Mouse (Mus musculus) bone marrow macrophage, adult 2 months (primary cell): Measurements from ENCODE around the gene Fam227a. TPM values are rescaled to one million over a fixed set of nuclear protein-coding genes. Genes with fewer than 3 reads are reported as not detected.
A peak's percentile ranks its signal among the peaks of the same experiment; 100 is the strongest.
"Not testable (repeated sequence)": the region's sequence is repeated elsewhere in the genome, so short reads cannot be mapped to it uniquely, and the experiment has no call there.

Experiments
- H3K27ac ChIP-seq: 2 replicates; pipeline ENCODE4 v1.5.1; 2012; ENCODE audit warnings: low read depth, low read length; ENCODE audit not compliant: insufficient read depth
- H3K4me1 ChIP-seq: 2 replicates; pipeline ENCODE4 v1.6.1; 2012; ENCODE audit warnings: low read length; ENCODE audit not compliant: control insufficient read depth, insufficient read depth
- H3K4me3 ChIP-seq: 2 replicates; pipeline ENCODE4 v1.5.1; 2012; ENCODE audit warnings: mild to moderate bottlenecking, low read length, moderate library complexity; ENCODE audit not compliant: insufficient read depth
- CTCF ChIP-seq: IDR thresholded peaks from 2 replicates; pipeline ENCODE4 v1.5.1; 2012; ENCODE audit warnings: low read depth, mild to moderate bottlenecking, low read length, moderate library complexity
- POLR2A ChIP-seq: IDR thresholded peaks from 2 replicates; pipeline ENCODE4 v1.6.1; 2012; ENCODE audit warnings: mild to moderate bottlenecking, low read depth, low read length, borderline replicate concordance
- polyA plus RNA-seq: library from polyadenylated mRNA; stranded (reverse); fragments of >200 nt; gene quantifications from 2 replicates; pipeline ENCODE4 v1.2.4, GENCODE M21; 2012; ENCODE audit not compliant: missing spikeins, insufficient read depth, insufficient read length

Fam227a gene
- polyA plus RNA-seq, 1 experiment: 2.6 TPM

DNA sequence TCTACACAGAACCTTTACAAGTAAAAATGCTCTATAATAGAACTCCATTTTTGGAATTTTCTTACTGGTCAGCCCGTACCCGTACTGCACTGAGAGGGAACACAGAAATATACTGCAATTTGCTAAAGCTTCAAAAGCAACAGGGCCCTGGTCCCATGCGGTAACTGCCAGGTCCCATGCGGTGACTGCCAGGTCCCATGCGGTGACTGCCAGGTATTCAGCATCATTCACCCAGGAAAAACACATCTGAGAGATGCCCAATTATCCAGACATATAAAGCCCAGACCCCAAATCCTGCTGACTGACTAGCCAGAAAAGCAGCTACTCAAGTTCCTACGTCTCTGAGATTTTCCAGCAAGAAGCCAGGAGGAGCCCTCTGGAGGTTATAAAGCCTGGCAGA lies 25.9 kb upstream of the Fam227a start:
- Histone ChIP-seq H3K4me1 (peaks cover 37% of the 10 kb centered on the region), H3K27ac (no peak overlapping the region), H3K4me3 (peak overlapping the region; percentile 99)
- TF ChIP-seq CTCF: no peak
- TF ChIP-seq POLR2A: no peak

DNA sequence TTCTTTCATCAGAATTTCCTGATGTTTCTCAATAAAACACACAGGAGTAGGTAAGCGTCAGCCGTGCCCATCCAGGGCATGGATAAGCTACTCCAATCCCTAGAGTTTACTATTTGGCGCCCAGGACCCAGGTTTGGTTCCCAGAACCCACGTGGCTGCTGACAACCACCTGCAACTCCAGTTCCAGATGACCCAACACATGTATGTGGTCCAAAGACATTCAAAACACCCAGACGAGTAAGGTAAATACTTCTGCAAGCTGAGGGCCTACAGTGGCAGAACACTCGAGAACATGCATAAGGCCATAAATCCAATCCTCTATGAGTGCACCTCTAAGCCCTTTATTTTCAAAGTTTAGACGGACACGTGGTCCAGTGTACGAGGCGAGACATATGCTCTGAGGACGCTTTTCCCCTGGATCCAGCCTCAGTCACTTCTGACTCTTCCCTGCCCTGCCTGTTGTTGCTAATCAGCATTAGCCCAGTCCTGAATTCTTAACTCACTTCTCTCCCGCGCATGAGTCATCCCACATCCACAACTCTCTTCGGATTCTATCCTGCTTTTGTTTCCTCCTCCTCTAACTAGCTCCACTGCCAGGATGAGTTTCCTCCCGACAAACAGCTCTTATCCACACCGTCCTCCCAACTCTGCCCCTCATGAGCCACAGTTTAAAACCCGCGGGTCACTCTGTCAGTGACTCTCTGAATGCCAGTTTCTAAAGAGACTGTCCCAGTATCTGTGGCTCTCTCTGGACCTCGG lies 25.1 kb upstream of the Fam227a start:
- Histone ChIP-seq H3K4me1 (peaks cover 33% of the 10 kb centered on the region), H3K4me3 (peak overlapping the region; percentile 99), H3K27ac (no peak overlapping the region)
- TF ChIP-seq POLR2A (no peak), CTCF (no peak)

DNA sequence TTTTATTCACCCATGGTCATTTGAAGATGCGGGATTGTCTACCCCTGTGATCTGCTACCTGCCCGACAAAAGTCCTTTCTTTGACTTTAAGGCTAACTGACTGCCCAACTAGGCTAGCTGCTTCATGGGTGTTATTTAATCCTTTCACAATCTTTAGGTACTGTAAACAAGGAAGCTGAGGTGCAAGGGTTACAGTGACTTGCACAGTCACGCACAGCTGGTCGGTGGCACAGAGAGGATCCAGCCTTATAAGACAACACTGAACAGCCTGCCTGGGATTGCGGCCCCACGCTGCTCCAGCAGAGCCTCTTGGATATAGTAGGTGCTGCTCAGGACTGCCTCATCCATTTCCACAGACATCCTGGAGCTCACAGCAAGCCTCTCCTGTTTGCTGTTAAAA lies 24.4 kb upstream of the Fam227a start:
- Histone ChIP-seq H3K4me3 (no peak overlapping the region), H3K27ac (no peak overlapping the region), H3K4me1 (peaks cover 33% of the 10 kb centered on the region)
- no peak for TF ChIP-seq POLR2A
- no peak for TF ChIP-seq CTCF

DNA sequence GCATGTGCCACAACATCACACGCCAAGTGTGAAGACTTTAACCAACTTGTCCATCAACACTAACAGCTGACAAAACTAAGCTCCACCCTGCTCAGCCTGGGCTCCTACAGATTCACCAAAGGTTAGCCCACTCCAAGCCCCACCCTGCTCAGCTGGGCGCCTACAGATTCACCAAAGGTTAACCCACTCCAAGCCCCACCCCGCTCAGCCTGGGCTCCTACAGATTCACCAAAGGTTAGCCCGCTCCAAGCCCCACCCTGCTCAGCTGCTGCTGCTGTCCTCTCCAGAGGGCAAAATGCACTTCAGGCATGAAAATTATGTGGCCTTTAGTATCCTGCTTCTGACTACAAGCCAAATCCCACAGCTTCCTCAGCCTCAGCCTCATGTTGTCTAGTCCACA lies 23.2 kb upstream of the Fam227a start:
- peaks cover 33% of the 10 kb centered on the region for H3K4me1 ChIP-seq
- TF ChIP-seq CTCF (no peak), POLR2A (no peak)
- no peak overlapping the region for H3K4me3 ChIP-seq
- H3K27ac ChIP-seq: no peak overlapping the region

DNA sequence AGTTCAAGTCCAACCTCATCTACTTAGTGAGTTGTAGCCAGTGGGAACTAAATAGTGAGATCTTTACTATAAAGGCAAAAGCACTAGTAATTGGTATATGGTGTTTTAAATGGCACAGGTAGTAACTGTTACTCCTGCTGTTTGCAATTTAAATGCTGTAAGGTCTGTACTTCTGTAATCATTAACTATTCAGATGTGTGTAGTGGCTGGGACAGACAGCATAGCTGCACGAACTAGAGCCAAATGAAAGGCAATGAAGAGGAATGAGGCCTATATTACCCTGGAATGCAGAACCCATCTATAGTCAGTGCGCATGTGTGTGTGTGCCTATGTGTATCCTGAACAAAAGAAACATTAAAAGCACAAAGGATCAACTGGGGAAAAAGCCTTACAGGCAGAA lies 19.2 kb upstream of the Fam227a start:
- Histone ChIP-seq H3K4me1 (peaks cover 15% of the 10 kb centered on the region), H3K4me3 (no peak overlapping the region), H3K27ac (no peak overlapping the region)
- TF ChIP-seq CTCF (no peak), POLR2A (no peak)

DNA sequence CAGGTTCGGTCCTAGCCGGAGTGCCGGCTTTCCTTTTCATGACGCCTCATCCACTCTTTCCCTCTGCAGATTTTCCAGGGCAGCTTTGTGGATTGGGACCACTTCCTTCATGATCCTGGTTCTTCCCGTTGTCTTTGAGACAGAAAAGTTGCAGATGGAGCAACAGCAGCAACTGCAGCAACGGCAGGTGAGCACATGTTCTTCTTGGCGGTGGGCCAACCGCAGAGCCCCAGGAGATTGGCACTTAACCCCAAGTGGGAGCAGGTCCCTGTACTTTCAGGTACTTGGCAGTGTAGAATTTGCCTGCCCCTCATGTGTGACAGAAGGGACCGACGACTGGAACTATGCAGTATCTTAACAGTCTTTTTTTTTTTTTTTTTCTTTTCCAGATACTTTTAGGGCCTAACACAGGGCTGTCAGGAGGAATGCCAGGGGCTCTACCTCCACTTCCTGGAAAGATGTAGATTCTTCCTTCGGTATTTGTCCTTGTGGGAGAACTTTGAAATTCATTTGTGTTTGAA lies 13.1 kb upstream of the Fam227a start:
- H3K27ac ChIP-seq, H3K4me1 ChIP-seq: not testable (repeated sequence)
- H3K4me3 ChIP-seq: peak overlapping the region; percentile 92

DNA sequence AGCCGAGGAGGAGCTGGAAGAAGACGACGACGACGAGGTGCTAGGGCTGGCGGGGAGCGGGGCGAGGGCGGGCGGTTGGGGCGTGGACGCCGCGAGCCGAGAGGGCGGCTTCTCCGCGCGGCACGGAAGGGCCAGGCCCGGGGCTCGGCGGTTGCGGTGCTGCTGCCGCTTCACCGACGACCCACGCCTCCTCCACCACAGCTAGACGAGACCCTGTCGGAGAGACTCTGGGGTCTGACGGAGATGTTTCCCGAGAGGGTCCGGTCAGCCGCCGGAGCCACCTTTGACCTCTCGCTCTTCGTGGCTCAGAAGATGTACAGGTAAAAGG lies 12.2 kb upstream of the Fam227a start:
- Histone ChIP-seq H3K4me1 (peaks cover 2% of the 10 kb centered on the region), H3K4me3 (peak overlapping the region; percentile 92), H3K27ac (no peak overlapping the region)
- TF ChIP-seq POLR2A: no peak
- no peak for TF ChIP-seq CTCF

DNA sequence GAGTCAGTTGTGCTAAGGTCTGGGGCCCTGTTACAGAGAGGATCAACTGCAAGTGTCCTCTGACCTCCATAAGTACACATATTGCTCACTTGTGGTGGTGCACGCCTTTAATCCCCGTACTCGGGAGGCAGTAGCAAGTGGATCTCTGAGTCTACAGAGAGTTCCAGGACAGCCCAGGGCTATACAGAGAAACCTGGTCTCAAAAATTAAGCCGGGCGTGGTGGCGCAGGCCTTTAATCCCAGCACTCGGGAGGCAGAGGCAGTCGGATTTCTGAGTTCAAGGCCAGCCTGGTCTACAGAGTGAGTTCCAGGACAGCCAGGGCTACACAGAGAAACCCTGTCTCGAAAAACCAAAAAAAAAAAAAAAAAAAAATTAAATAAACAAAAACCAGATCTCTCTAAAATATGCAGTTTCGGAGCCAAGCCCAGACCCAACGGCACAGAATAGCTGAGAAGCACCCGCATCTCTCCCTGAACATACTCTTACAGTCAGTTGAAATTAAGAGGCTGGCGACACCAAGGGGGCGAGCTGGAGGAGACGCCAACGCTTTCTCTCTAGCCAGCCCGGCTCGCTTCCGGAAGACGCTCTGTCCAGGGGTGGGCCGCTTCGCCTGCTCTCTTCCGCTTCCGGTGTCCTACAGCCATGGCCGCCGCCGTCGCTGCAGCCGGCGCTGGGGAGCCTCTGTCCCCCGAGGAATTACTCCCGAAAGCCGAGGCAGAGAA lies 11.7 kb upstream of the Fam227a start, which contains the start of gene Tomm22:
TSS of gene Tomm22 (plus strand) at position 613 of the 723 bp plus-strand sequence.
- no peak within 1 kb of the TSS for H3K27ac ChIP-seq

DNA sequence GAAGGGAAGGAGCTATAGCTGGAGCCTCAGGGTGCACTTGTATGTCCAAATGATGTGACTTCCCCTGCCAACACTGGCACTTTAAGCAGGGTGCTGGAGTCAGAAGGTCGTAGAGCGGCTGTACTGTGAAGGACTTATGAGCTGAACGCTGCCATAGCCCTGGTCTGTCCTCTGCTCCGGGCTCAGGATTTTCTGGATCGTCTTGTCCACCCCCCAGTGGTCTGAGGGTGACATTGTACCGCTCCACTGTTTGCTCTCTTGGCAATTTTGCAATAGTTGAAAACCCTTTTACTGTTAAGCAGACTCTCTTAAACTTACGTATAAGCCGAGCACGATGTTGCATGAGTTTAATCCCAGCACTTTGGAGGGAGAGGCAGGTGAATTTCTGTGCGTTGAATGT lies 10.4 kb upstream of the Fam227a start:
- TF ChIP-seq POLR2A: no peak
- TF ChIP-seq CTCF: no peak
- H3K4me1 ChIP-seq: peaks cover 2% of the 10 kb centered on the region
- H3K27ac ChIP-seq: no peak overlapping the region
- no peak overlapping the region for H3K4me3 ChIP-seq

More for the DNA sequence above, 11.7 kb upstream of the Fam227a start, which contains the start of gene Tomm22:
- H3K4me1 ChIP-seq: peaks cover 2% of the 10 kb centered on the region
- TF ChIP-seq CTCF (no peak), POLR2A (no peak)
- peak within 1 kb of the TSS; percentile 92 for H3K4me3 ChIP-seq

DNA sequence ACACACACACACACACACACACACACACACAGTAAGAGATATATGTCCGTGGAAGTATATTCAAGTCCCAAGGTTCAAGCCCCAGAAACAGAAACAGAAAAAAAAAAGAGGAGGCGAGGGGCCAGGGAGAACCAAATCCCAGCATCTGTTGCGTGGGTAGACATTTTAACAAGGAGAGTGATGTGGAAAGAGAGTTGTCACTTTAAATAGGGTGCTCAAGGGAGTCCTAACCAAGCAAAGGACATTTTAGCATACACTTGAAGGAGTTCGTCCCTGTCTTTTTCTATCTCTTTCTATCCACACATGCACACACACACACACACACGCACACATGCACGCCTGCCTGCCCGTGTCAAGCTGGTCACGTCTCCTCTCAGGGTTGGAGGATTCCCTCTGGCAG lies 5.9 kb upstream of the Fam227a start:
- Histone ChIP-seq H3K4me3 (no peak overlapping the region), H3K4me1 (peaks cover 2% of the 10 kb centered on the region), H3K27ac (no peak overlapping the region)
- TF ChIP-seq CTCF: no peak
- TF ChIP-seq POLR2A: no peak

DNA sequence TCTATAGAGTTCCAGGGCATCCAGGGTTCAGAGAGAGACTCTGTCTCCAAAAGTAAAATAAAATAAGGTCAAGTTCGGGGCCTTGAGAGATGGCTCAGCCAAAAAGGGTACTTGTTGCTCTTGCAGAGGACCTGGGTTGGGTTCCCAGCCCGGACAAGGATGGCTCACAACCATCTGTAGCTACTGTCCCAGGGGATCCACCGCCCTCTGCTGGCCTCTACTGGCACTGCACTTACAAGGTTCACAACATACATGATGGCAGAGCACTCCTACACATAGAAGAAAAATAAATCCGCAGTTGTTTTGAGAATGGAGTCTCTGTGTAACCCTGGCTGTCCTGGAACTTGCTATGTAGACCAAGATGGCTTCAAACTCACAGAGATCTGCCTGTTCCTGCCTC lies 3.1 kb upstream of the Fam227a start:
- Histone ChIP-seq H3K4me1 (peaks cover 4% of the 10 kb centered on the region; the same call in 1 of the 2 replicates), H3K4me3 (no peak overlapping the region), H3K27ac (no peak overlapping the region)
- peak; percentile 45 for TF ChIP-seq CTCF
- TF ChIP-seq POLR2A: no peak
